Mouse (Mus musculus): ENCODE results near the gene Mrpl58.

DNA sequence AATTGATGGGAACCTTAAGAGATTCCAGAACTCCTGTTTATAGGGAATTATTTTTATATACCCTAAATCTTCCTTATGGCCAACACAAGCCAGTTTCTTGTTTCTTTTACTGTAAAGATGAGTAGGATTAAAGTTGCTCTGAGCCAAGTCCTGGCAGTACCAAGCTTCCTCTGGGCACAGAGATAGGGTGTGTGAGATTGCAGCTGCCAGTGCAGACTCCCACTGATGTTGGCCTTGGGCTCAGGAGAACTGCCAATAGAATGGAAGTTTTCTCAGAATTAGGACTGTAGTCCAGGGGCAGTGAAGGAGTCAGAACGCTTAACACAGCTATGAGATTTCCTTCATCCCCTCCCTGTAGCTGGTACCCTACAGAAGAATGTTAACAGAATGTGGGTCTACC lies 17.8 kb downstream of the Mrpl58 start:
- no peak for TF ChIP-seq TAL1 (IDR thresholded peaks at IDR 0.05; ENCODE audit: low read length)
- TF ChIP-seq GATA1 (IDR thresholded peaks at IDR 0.05; ENCODE audit: low read length) = no peak

Data from erythroblast, embryonic 14.5 days (primary cell).